In genomic region chr17:55843067-55843466, GRCm38 (mm10) we compare ENCODE assay signal across 17 mouse cellular contexts. TPM values are rescaled to one million over a fixed set of nuclear protein-coding genes. Genes with fewer than 3 reads are reported as not detected.
"Had no signal": no experiment of that assay in that cellular context is flagged by ENCODE, and none has a peak within 500 bp of the region (broad histone marks: within the 10 kb centered on the region; RNA-seq: fewer than 3 reads in every experiment).

No protein-coding gene starts in this region.

- H3K36me3 ChIP-seq: liver, embryonic 13.5 days; neural tube, embryonic 12.5 days; neural tube, embryonic 15.5 days; stomach, embryonic 15.5 days had no signal

- DNase-seq: kidney, adult 2 months; kidney, postnatal 10 days; kidney, postnatal 36 days; layer of hippocampus, postnatal 36 days; liver, embryonic 13.5 days; lung, adult 2 months; lung, postnatal 14 days; lung, postnatal 4 days; midbrain, embryonic 14.5 days; retina, postnatal 1 day; thymus, postnatal 25 days had no signal

- H3K27ac ChIP-seq: left cerebral cortex, adult 2 months; liver, embryonic 13.5 days; neural tube, embryonic 12.5 days; neural tube, embryonic 15.5 days; stomach, embryonic 15.5 days had no signal

- H3K9ac ChIP-seq: liver, embryonic 13.5 days; neural tube, embryonic 12.5 days; neural tube, embryonic 15.5 days; stomach, embryonic 15.5 days had no signal

- H3K9me3 ChIP-seq: liver, embryonic 13.5 days; neural tube, embryonic 12.5 days; neural tube, embryonic 15.5 days; stomach, embryonic 15.5 days had no signal

- H3K4me2 ChIP-seq: liver, embryonic 13.5 days; midbrain, embryonic 11.5 days; neural tube, embryonic 12.5 days; neural tube, embryonic 15.5 days; stomach, embryonic 15.5 days had no signal

- H3K27me3 ChIP-seq: liver, embryonic 13.5 days; neural tube, embryonic 12.5 days; neural tube, embryonic 15.5 days; stomach, embryonic 15.5 days had no signal

- H3K4me1 ChIP-seq: liver, embryonic 13.5 days; neural tube, embryonic 12.5 days; neural tube, embryonic 15.5 days; stomach, embryonic 15.5 days had no signal

- H3K4me3 ChIP-seq: left cerebral cortex, adult 2 months; liver, embryonic 13.5 days; neural tube, embryonic 12.5 days; neural tube, embryonic 15.5 days; stomach, embryonic 15.5 days had no signal

RNA-seq across cellular contexts. Expression of gene Zfp119a, which starts 35.7 kb away (rescaled TPM):
- polyA plus RNA-seq: small intestine, adult 2 months had no signal
